Mouse (Mus musculus) urinary bladder, postnatal 4 days (tissue): Measurements from ENCODE around the gene Gm45808.
A peak's percentile ranks its signal among the peaks of the same experiment; 100 is the strongest.
"Not testable (repeated sequence)": the region's sequence is repeated elsewhere in the genome, so short reads cannot be mapped to it uniquely, and the experiment has no call there.

ENCODE experiments used
- DNase-seq, 2 experiments: peaks; one replicate each; pipeline ENCODE4 v3.0.0; 2021 to 2022; ENCODE audit warnings: low spot score in 2 of 2

The Gm45808 gene

GRCm38 (mm10) chr7:45470869-45471268, 15.7 kb downstream of the Gm45808 start:
- peak; percentile 27 to 77 for DNase-seq

- peak in 1 of 2 experiments; percentile 13 for DNase-seq
These were observed 19.4 kb downstream of the Gm45808 start for GRCm38 (mm10) chr7:45467090-45467670.

- peak; percentile 94 to 96 for DNase-seq
These were observed 20.1 kb downstream of the Gm45808 start, which contains the start of gene Bax for GRCm38 (mm10) chr7:45466283-45467089. Gene Bax, minus strand, starts transcription at chr7:45466898.

GRCm38 (mm10) chr7:45465549-45465948, 21.1 kb downstream of the Gm45808 start:
- no peak for DNase-seq

GRCm38 (mm10) chr7:45465112-45465511, 21.5 kb downstream of the Gm45808 start:
- no peak for DNase-seq

GRCm38 (mm10) chr7:45463987-45464778, 22.4 kb downstream of the Gm45808 start:
- DNase-seq: no peak

- not testable (repeated sequence) for DNase-seq
These were observed 23.7 kb downstream of the Gm45808 start for GRCm38 (mm10) chr7:45462868-45463267.

- DNase-seq: no peak
These were observed 24.3 kb downstream of the Gm45808 start for GRCm38 (mm10) chr7:45462325-45462724.

- DNase-seq: no peak
These were observed 24.8 kb downstream of the Gm45808 start for GRCm38 (mm10) chr7:45461781-45462180.

- DNase-seq: no peak
These were observed 25.3 kb downstream of the Gm45808 start for GRCm38 (mm10) chr7:45461326-45461725.

- peak; percentile 62 to 72 for DNase-seq
These were observed 25.7 kb downstream of the Gm45808 start for GRCm38 (mm10) chr7:45460860-45461314.

- DNase-seq: no peak
These were observed 26.2 kb downstream of the Gm45808 start for GRCm38 (mm10) chr7:45460377-45460776.

- DNase-seq: peak; percentile 97
These were observed 27.0 kb downstream of the Gm45808 start, which contains the start of gene Ftl1 for GRCm38 (mm10) chr7:45459564-45460140. Gene Ftl1, minus strand, starts transcription at chr7:45459884.

- peak; percentile 73 to 83 for DNase-seq
These were observed 27.7 kb downstream of the Gm45808 start for GRCm38 (mm10) chr7:45458748-45459563.

- no peak for DNase-seq
These were observed 29.2 kb downstream of the Gm45808 start for GRCm38 (mm10) chr7:45457204-45458060.

GRCm38 (mm10) chr7:45456721-45457203, 29.8 kb downstream of the Gm45808 start:
- peak in 1 of 2 experiments; percentile 22 for DNase-seq

GRCm38 (mm10) chr7:45455932-45456696, 30.5 kb downstream of the Gm45808 start:
- DNase-seq: peak in 1 of 2 experiments; percentile 18

- peak in 1 of 2 experiments; percentile 17 for DNase-seq
These were observed 31.6 kb downstream of the Gm45808 start for GRCm38 (mm10) chr7:45454971-45455370.
